Mouse (Mus musculus): Measurements from ENCODE around the gene Cttnbp2.
A peak's percentile ranks its signal among the peaks of the same experiment; 100 is the strongest.

The Cttnbp2 gene

GRCm38 (mm10) chr6:18514480-18515352 lies at the start of gene Cttnbp2:
Gene Cttnbp2, minus strand, starts transcription at chr6:18514843.
- DNase-seq (ENCODE audit: low spot score) = peak; percentile 64

- DNase-seq (ENCODE audit: low spot score) = no peak
Measured at GRCm38 (mm10) chr6:18559019-18559418, 44.4 kb upstream of the Cttnbp2 start.

GRCm38 (mm10) chr6:18547516-18548465 lies 33.1 kb upstream of the Cttnbp2 start:
- DNase-seq (ENCODE audit: low spot score) = peak; percentile 31

GRCm38 (mm10) chr6:18543878-18544277 lies 29.2 kb upstream of the Cttnbp2 start:
- no peak for DNase-seq (ENCODE audit: low spot score)

GRCm38 (mm10) chr6:18540396-18540795 lies 25.8 kb upstream of the Cttnbp2 start:
- no peak for DNase-seq (ENCODE audit: low spot score)

GRCm38 (mm10) chr6:18530394-18530793 lies 15.8 kb upstream of the Cttnbp2 start:
- DNase-seq (ENCODE audit: low spot score) = no peak

- DNase-seq (ENCODE audit: low spot score) = no peak
Measured at GRCm38 (mm10) chr6:18517626-18518025, 3.0 kb upstream of the Cttnbp2 start.

- DNase-seq (ENCODE audit: low spot score) = no peak
Measured at GRCm38 (mm10) chr6:18513611-18514473, 801 bp downstream of the Cttnbp2 start.

GRCm38 (mm10) chr6:18511886-18512285 lies 2.8 kb downstream of the Cttnbp2 start:
- no peak for DNase-seq (ENCODE audit: low spot score)

- DNase-seq (ENCODE audit: low spot score) = no peak
Measured at GRCm38 (mm10) chr6:18508036-18508435, 6.6 kb downstream of the Cttnbp2 start.

GRCm38 (mm10) chr6:18499833-18500232 lies 14.8 kb downstream of the Cttnbp2 start:
- no peak for DNase-seq (ENCODE audit: low spot score)

GRCm38 (mm10) chr6:18492977-18493376 lies 21.7 kb downstream of the Cttnbp2 start:
- DNase-seq (ENCODE audit: low spot score) = no peak

- DNase-seq (ENCODE audit: low spot score) = no peak
Measured at GRCm38 (mm10) chr6:18492248-18492901, 22.3 kb downstream of the Cttnbp2 start.

GRCm38 (mm10) chr6:18485087-18485486 lies 29.6 kb downstream of the Cttnbp2 start:
- no peak for DNase-seq (ENCODE audit: low spot score)

GRCm38 (mm10) chr6:18484061-18484460 lies 30.6 kb downstream of the Cttnbp2 start:
- no peak for DNase-seq (ENCODE audit: low spot score)

GRCm38 (mm10) chr6:18482546-18482945 lies 32.1 kb downstream of the Cttnbp2 start:
- no peak for DNase-seq (ENCODE audit: low spot score)

- no peak for DNase-seq (ENCODE audit: low spot score)
Measured at GRCm38 (mm10) chr6:18481781-18482180, 32.9 kb downstream of the Cttnbp2 start.

GRCm38 (mm10) chr6:18477313-18477930 lies 37.2 kb downstream of the Cttnbp2 start:
- no peak for DNase-seq (ENCODE audit: low spot score)

GRCm38 (mm10) chr6:18474983-18475382 lies 39.7 kb downstream of the Cttnbp2 start:
- no peak for DNase-seq (ENCODE audit: low spot score)

- DNase-seq (ENCODE audit: low spot score) = no peak
Measured at GRCm38 (mm10) chr6:18474541-18474940, 40.1 kb downstream of the Cttnbp2 start.

- DNase-seq (ENCODE audit: low spot score) = no peak
Measured at GRCm38 (mm10) chr6:18469206-18469605, 45.4 kb downstream of the Cttnbp2 start.
